Mouse (Mus musculus) G1E (cell line): ENCODE data around the gene Mmaa.

ENCODE experiments used
- CTCF ChIP-seq: IDR thresholded peaks from 2 replicates; pipeline ENCODE4 v1.5.1; 2012; ENCODE audit warnings: low read depth, low read length, inconsistent platforms, mixed read lengths
- GATA1 ChIP-seq: IDR thresholded peaks from 2 replicates; pipeline ENCODE4 v1.6.1; 2012; ENCODE audit warnings: borderline replicate concordance, low read length, inconsistent platforms, mixed read lengths

DNA sequence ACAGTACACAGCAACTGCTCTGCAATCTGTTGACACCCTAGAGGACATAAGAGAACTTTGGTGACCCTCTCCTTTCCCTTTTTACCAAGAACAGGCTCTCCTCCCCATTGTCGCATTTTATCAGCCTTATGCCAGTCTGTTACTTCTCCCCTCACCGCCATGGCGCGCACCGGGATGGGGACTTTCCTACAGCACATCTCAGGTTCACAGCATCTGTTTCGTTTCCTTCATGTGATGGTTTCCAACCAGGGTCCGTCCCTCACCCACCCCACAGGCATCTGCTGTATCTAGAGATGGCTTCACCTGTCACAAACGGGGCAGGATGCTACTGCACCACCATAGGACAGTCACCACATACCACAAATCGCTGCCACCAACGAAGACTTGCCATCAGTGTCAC, 19.8 kb downstream of the Mmaa start:
- TF ChIP-seq GATA1: no peak
- TF ChIP-seq CTCF: no peak
